Mouse (Mus musculus) liver, embryonic 11.5 days (tissue): ENCODE results near the gene Kcnmb3. TPM values are rescaled to one million over a fixed set of nuclear protein-coding genes. Genes with fewer than 3 reads are reported as not detected.

Experiments used
- ATAC-seq: fragments of 200-750 bp; cut with Nextera tagmentation; replicated peaks from 2 replicates; pipeline ENCODE4 v1.8.0; 2017; ENCODE audit warnings: moderate number of reproducible peaks, mild to moderate bottlenecking, moderate TSS enrichment, moderate library complexity; ENCODE audit not compliant: low FRiP score
- DNase-seq: peaks from one replicate; pipeline ENCODE4 v3.0.0-alpha.2; 2017; ENCODE audit warnings: low spot score
- H3K27ac ChIP-seq: fragments of 300-500 bp; sonication (generic); 2 replicates; pipeline ENCODE4 v1.5.1; 2014; ENCODE audit warnings: mild to moderate bottlenecking, low read depth, low read length, control low read depth
- H3K27me3 ChIP-seq: fragments of 300-500 bp; sonication (generic); replicated peaks from 2 replicates; pipeline ENCODE4 v1.6.1; 2014; ENCODE audit warnings: low read length, mixed read lengths; ENCODE audit not compliant: control insufficient read depth, insufficient read depth
- H3K36me3 ChIP-seq: fragments of 300-500 bp; sonication (generic); 2 replicates; pipeline ENCODE4 v1.6.1; 2014; ENCODE audit warnings: mild to moderate bottlenecking, low read length, moderate library complexity, mixed read lengths; ENCODE audit not compliant: control insufficient read depth, insufficient read depth
- H3K4me1 ChIP-seq: fragments of 300-500 bp; sonication (generic); replicated peaks from 2 replicates; pipeline ENCODE4 v1.6.1; 2014; ENCODE audit warnings: low read length, mixed read lengths; ENCODE audit not compliant: control insufficient read depth, insufficient read depth
- H3K4me2 ChIP-seq: fragments of 300-500 bp; sonication (generic); 2 replicates; pipeline ENCODE4 v1.6.1; 2014; ENCODE audit warnings: mild to moderate bottlenecking, control low read depth, moderate library complexity
- H3K4me3 ChIP-seq: fragments of 300-500 bp; sonication (generic); 2 replicates; pipeline ENCODE4 v1.5.1; 2014; ENCODE audit warnings: low read depth, low read length, control low read depth
- H3K9ac ChIP-seq: fragments of 300-500 bp; sonication (generic); 2 replicates; pipeline ENCODE4 v1.6.1; 2014; ENCODE audit warnings: low read depth, low read length, control low read depth
- H3K9me3 ChIP-seq: fragments of 300-500 bp; sonication (generic); 2 replicates; pipeline ENCODE4 v1.6.1; 2016; ENCODE audit warnings: low read length, inconsistent platforms, mixed read lengths; ENCODE audit not compliant: control insufficient read depth
- WGBS: fragments of 180-500 bp; shearing (Covaris S2); extraction: QIAGEN DNeasy Blood & Tissue Kit; methylation state at CpG from one replicate; pipeline ENCODE4 v1.1.7; 2014; 5-methylcytosine and 5-hydroxymethylcytosine counted together
- polyA plus RNA-seq: library from polyadenylated mRNA; unstranded; fragments of >200 nt; fragmentation: Nextera tagmentation; extraction: Ambion mirVana; gene quantifications from 2 replicates; pipeline ENCODE4 v1.2.1, GENCODE M21; 2014

The Kcnmb3 gene
- polyA plus RNA-seq, 1 experiment from 2014 or later = 0.29 TPM

DNA sequence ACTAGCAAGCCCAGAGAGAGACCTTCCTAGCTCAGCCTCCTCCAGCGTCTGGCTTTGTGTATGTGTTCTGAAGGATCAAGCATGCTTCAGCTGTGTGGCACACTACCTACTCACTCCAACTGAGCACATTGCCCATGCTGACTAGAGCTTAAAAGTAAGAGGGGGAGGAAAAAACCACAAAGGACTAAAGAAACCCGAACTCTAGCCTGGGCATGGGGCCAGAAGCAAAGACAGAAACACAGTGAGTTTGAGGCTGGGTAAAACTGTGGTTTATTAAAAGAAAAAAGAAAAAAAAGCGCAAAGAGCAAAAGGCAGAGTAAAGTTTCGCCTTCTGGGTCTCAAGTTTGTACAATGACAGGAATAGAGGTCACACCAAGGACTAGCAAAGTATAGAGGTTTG, 5.5 kb downstream of the Kcnmb3 start:
- Histone ChIP-seq H3K9ac (no peak overlapping the region), H3K36me3 (no peaks in the 10 kb centered on the region), H3K27me3 (no peaks in the 10 kb centered on the region), H3K4me2 (no peak overlapping the region), H3K27ac (no peak overlapping the region), H3K4me1 (no peaks in the 10 kb centered on the region), H3K4me3 (no peak overlapping the region), H3K9me3 (no peaks in the 10 kb centered on the region)
- no peak for DNase-seq
- no peak for ATAC-seq
- 68% methylated on average over 4 of the region's 4 CpGs for WGBS

DNA sequence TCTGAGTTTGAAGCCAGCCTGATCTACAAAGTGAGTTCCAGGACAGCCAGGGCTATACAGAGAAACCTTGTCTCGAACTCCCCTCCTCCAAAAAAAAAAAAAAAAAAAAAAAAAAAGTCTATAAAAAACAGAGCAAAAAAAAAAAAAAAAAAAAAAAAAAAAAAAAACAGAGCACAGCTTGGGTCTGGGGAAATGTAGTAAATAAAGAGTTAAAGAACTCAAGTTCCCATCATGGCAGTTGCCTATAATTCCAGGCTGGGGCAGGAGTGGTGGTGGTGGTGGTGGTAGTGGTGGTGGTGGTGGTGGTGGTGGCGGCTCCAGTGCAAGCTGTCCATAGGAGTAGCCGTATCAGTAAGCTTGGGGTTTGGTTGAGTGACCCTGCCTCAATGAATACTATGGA, 9.0 kb downstream of the Kcnmb3 start:
- Histone ChIP-seq H3K27me3 (no peaks in the 10 kb centered on the region), H3K4me2 (no peak overlapping the region), H3K9ac (no peak overlapping the region), H3K27ac (no peak overlapping the region), H3K36me3 (no peaks in the 10 kb centered on the region), H3K9me3 (no peaks in the 10 kb centered on the region), H3K4me1 (no peaks in the 10 kb centered on the region), H3K4me3 (no peak overlapping the region)
- no peak for ATAC-seq
- DNase-seq = no peak
- WGBS = 64% methylated on average over 3 of the region's 3 CpGs

GRCm38 (mm10) chr3:32479961-32480360, 12.1 kb downstream of the Kcnmb3 start:
- no peak overlapping the region for H3K9ac ChIP-seq
- no peaks in the 10 kb centered on the region for H3K36me3 ChIP-seq
- no peaks in the 10 kb centered on the region for H3K4me1 ChIP-seq
- ATAC-seq = no peak
- H3K4me3 ChIP-seq = no peak overlapping the region
- no peak for DNase-seq
- no peak overlapping the region for H3K4me2 ChIP-seq
- H3K9me3 ChIP-seq = no peaks in the 10 kb centered on the region
- H3K27me3 ChIP-seq = no peaks in the 10 kb centered on the region
- 81% methylated on average over 7 of the region's 7 CpGs for WGBS
- no peak overlapping the region for H3K27ac ChIP-seq

DNA sequence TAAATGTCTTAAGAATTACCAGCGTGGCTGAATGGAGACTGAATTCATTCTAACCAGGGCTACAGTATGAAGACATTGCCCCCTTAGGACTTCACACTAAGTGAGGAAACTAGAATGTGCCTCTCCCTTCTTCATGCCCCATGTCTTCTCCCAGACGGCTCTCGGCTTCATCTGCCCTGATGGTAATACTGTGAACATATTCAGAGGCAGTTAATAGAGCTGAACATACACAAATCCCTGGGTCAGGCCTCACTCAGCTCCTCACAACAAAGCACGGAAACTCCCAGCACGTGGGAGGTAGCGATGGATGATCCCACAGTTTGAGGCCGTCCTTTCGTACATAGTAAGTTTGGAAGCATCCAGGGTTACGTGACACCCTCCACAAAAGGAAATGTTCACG, 18.8 kb downstream of the Kcnmb3 start:
- H3K9me3 ChIP-seq = no peaks in the 10 kb centered on the region
- H3K9ac ChIP-seq = no peak overlapping the region
- no peaks in the 10 kb centered on the region for H3K36me3 ChIP-seq
- no peaks in the 10 kb centered on the region for H3K4me1 ChIP-seq
- no peak overlapping the region for H3K4me3 ChIP-seq
- H3K4me2 ChIP-seq = no peak overlapping the region
- no peak for DNase-seq
- 84% methylated on average over 10 of the region's 10 CpGs for WGBS
- H3K27me3 ChIP-seq = no peaks in the 10 kb centered on the region
- no peak for ATAC-seq
- H3K27ac ChIP-seq = no peak overlapping the region

DNA sequence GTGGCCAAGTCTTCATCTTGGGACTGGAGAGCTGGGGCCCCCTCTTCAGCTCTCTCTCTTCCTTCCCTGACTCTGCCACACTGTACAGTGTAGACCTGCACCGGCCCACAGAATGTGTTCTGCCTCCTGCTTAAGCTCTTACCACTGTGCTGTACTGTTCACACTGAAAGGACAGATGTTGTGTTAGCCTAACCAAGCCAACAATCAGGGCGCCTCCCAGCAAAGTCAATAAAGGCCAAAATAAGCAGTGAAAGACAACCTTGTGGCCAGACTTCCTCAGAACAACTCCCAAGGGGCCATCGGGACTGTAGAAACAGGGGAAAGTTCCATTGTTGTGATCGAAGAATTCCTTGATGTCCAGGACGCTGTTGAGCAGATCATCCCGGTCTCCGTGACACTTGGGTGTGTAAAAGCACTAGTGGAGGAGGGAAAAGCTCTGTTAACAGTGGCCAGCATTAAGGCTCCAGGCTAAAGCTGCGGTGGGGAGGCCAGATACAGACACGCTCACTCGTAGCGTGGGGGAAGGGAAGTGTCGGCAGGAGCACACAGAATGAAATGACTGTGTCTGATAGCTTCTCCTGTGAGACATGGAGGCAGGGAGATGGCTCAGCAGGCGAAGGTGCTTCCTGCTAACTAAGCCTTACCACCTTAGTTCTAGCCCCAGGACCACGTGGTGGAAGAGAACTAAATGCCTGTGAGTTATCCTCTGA, 19.7 kb downstream of the Kcnmb3 start:
- H3K36me3 ChIP-seq = no peaks in the 10 kb centered on the region
- H3K4me1 ChIP-seq = no peaks in the 10 kb centered on the region
- H3K27me3 ChIP-seq = no peaks in the 10 kb centered on the region
- H3K27ac ChIP-seq = no peak overlapping the region
- H3K4me2 ChIP-seq = no peak overlapping the region
- ATAC-seq = no peak
- WGBS = 64% methylated on average over 14 of the region's 14 CpGs
- H3K4me3 ChIP-seq = no peak overlapping the region
- H3K9ac ChIP-seq = no peak overlapping the region
- no peak for DNase-seq
- no peaks in the 10 kb centered on the region for H3K9me3 ChIP-seq

DNA sequence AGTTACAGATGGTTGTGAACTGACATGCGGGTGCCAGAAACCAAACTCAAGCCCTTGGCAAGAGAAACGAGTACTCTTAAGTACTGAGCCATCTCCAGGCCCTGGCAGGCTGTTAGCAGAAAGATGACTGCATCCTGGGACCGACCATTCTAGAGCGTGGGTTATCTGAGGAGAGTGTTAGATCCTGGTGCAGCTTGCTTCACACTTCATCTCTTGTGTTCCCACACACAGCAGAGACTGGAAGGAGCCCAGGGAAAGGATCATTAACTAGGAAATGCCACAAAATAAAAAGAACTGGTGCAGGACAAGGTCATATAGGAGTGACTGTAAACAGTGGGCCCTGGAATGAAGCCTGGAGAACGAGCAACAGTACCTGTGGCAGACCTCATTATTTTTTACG, 20.9 kb downstream of the Kcnmb3 start:
- 62% methylated on average over 6 of the region's 6 CpGs for WGBS
- Histone ChIP-seq H3K4me1 (no peaks in the 10 kb centered on the region), H3K9me3 (no peaks in the 10 kb centered on the region), H3K27ac (no peak overlapping the region), H3K4me3 (no peak overlapping the region), H3K9ac (no peak overlapping the region), H3K36me3 (no peaks in the 10 kb centered on the region), H3K27me3 (no peaks in the 10 kb centered on the region), H3K4me2 (no peak overlapping the region)
- ATAC-seq = no peak
- DNase-seq = no peak

DNA sequence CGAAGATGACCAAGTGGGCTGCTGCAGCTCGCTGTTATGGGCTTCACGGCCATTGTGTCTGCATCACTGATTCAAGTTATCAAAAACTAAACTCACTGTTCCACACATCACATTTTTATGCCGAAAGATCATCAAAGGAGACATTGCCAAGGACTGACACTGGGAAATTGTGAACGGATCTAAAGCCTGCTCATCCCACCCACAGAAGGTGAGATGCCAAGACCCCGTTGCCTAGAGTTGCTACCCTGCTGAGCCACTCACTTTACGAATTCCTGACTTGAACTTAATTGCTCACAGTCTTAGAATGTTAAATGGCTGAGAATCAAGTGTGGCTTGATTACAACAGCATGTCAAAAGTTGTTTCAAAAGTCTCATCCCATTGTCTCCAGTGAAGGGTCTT, 21.6 kb downstream of the Kcnmb3 start:
- WGBS = 78% methylated on average over 7 of the region's 7 CpGs
- Histone ChIP-seq H3K4me3 (no peak overlapping the region), H3K9me3 (no peaks in the 10 kb centered on the region), H3K4me1 (no peaks in the 10 kb centered on the region), H3K27ac (no peak overlapping the region), H3K9ac (no peak overlapping the region), H3K36me3 (no peaks in the 10 kb centered on the region), H3K27me3 (no peaks in the 10 kb centered on the region), H3K4me2 (no peak overlapping the region)
- ATAC-seq (no peak), DNase-seq (no peak)

DNA sequence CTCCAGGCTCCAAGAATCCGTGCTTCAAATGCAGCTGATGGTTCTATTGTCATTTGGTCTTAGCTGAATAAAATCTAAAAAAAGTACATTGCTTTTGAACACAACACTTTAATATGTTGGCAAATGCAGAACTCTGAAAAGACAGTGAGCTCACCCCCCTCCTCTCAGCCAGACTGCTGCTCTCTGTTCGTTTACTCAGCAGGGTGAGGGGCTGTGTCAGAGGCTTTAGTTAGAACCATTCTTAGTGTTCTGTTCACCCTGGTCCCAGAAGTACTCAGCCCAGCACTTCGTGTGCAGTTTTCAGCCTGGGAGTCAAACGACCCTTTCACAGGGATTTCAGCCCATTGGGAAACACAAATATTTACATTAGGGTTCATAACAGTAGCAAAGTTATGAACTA, 23.6 kb downstream of the Kcnmb3 start:
- ATAC-seq (no peak), DNase-seq (no peak)
- H3K9ac ChIP-seq = no peak overlapping the region
- H3K27ac ChIP-seq = no peak overlapping the region
- H3K36me3 ChIP-seq = no peaks in the 10 kb centered on the region
- H3K9me3 ChIP-seq = no peaks in the 10 kb centered on the region
- WGBS = 72% methylated on average over 4 of the region's 4 CpGs
- no peak overlapping the region for H3K4me3 ChIP-seq
- no peaks in the 10 kb centered on the region for H3K4me1 ChIP-seq
- H3K4me2 ChIP-seq = no peak overlapping the region
- no peaks in the 10 kb centered on the region for H3K27me3 ChIP-seq

DNA sequence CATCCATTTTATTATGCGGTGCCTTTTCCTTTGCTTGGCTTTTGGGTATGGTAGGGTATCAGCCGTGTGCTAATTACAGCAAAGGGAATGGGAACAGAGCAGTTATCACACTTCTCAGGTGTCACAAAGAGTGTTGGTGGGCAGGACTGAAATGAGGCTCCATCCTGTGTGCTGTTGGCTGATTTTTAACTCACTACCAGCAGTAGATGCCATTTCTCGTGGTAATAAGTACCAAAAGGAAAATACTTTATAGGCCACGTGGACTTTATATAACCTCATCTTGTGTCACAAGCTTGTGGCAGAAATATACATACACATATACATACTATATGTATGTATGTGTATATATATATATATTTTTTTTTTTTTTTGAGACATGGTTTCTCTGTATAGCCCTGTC, 24.7 kb downstream of the Kcnmb3 start:
- DNase-seq = no peak
- Histone ChIP-seq H3K9me3 (no peaks in the 10 kb centered on the region), H3K36me3 (no peaks in the 10 kb centered on the region), H3K27me3 (no peaks in the 10 kb centered on the region), H3K9ac (no peak overlapping the region), H3K4me1 (no peaks in the 10 kb centered on the region), H3K4me2 (no peak overlapping the region), H3K4me3 (no peak overlapping the region), H3K27ac (no peak overlapping the region)
- no peak for ATAC-seq
- 92% methylated on average over 4 of the region's 4 CpGs for WGBS
